Mouse (Mus musculus): Measurements from ENCODE around the gene Fgfr2.
A peak's percentile ranks its signal among the peaks of the same experiment; 100 is the strongest.

GRCm38 (mm10) chr7:131559986-131560696 lies 1563.0 kb downstream of the Fgfr2 start, which contains the start of gene Bub3:
- TF ChIP-seq POLR2A (IDR thresholded peaks at IDR 0.05; ENCODE audit: low read depth, low read length), result peak; percentile 95
- TF ChIP-seq CTCF (IDR thresholded peaks at IDR 0.05; ENCODE audit: borderline replicate concordance, insufficient read depth, low read length), result no peak
